Mouse (Mus musculus): Measurements from ENCODE around the gene Srcin1.
A peak's percentile ranks its signal among the peaks of the same experiment; 100 is the strongest.

Gene Srcin1

GRCm38 (mm10) chr11:97534442-97535307 lies 41.3 kb downstream of the Srcin1 start:
- DNase-seq (ENCODE audit: low read depth, low spot score), result no peak

- DNase-seq (ENCODE audit: low read depth, low spot score), result no peak
Observed at GRCm38 (mm10) chr11:97533653-97534052, 42.3 kb downstream of the Srcin1 start.

- no peak for DNase-seq (ENCODE audit: low read depth, low spot score)
Observed at GRCm38 (mm10) chr11:97532950-97533582, 42.9 kb downstream of the Srcin1 start.

DNA sequence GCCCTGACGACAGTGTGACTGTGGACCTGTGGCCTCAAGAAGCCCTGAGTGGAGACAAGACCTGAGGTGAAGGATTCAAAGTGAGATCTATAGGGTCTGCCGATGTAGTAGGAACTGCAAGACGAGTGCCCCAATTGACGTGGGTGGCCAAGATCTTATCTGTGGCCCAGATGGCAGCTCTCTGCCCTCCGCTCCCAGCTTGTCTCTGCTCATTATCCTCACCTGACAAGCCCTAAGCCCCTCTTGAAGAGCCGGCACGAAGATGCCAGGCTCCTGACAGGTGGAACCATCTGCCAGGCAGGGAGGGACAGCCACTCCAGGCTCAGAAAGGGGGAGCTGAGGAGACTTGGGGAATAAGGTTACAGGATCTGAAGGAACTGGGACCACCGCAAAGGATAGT lies 43.6 kb downstream of the Srcin1 start:
- DNase-seq (ENCODE audit: low read depth, low spot score), result no peak

- DNase-seq (ENCODE audit: low read depth, low spot score), result peak; percentile 88
Observed at GRCm38 (mm10) chr11:97531381-97532260, 44.4 kb downstream of the Srcin1 start.

DNA sequence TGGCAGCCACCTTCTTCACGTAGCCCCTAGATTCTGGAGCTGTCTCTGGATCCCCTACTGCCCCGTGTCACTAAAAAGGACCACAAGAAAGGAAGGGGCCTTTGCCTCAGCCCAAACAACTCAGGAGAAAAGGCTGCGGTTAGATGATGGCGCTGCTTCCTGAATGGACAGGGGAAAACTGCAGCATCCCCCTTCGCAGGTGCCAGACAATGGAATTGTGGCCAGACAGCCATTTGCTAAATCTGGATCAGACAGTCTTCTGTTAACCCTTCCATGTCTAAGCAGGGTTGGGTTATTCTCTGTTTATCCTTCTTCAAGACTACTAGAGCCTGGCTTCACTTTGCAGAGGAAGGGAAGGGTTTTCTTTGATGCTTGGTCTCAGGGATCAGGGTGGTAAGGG lies 45.0 kb downstream of the Srcin1 start:
- no peak for DNase-seq (ENCODE audit: low read depth, low spot score)

DNA sequence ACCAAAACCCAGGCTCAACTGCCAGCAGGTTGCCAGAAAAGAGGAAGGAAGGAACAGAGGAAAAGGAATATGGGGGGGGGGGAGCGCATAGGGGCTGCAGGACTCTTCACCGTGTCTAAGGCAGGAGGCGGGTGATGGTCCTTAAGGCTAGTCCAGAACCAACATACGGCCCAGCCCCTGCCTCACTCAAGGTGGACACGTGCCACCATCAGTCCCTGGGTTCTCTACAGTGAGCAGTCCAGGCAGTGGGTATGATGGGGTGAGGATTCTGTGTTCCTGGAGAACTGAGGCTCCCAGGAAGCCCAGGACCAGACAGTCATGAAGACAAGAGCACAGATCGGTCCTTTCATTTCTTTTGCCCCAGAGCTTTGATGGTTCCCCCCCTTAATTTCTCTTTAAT lies 45.9 kb downstream of the Srcin1 start:
- DNase-seq (ENCODE audit: low read depth, low spot score), result no peak

- DNase-seq (ENCODE audit: low read depth, low spot score), result no peak
Observed at GRCm38 (mm10) chr11:97528282-97528808, 47.6 kb downstream of the Srcin1 start.

- no peak for DNase-seq (ENCODE audit: low read depth, low spot score)
Observed at GRCm38 (mm10) chr11:97525313-97525712, 50.7 kb downstream of the Srcin1 start.

- DNase-seq (ENCODE audit: low read depth, low spot score), result no peak
Observed at GRCm38 (mm10) chr11:97524306-97524705, 51.7 kb downstream of the Srcin1 start.

DNA sequence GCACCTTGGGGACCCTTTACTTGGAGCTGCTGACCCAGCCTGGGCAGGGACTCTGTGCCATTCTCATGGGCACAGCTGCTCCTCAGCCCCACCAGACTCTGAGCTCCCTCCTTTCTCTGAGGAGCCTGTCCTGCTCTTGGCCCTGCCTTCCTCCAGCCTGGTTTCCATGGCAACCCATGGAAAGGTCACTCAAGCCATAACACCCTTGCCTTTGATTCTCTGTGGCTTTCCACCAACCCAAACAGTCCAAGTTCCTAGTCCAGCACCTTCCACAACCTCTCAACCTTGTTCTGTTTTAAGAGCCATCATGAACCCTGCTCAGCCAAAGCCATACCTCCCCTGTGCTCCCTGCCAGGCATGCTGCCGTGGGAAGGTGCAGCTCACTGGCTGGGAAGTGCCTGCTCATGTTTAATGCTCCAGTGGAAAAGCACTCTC lies 52.1 kb downstream of the Srcin1 start:
- DNase-seq (ENCODE audit: low read depth, low spot score), result no peak

- DNase-seq (ENCODE audit: low read depth, low spot score), result no peak
Observed at GRCm38 (mm10) chr11:97523107-97523506, 52.9 kb downstream of the Srcin1 start.

GRCm38 (mm10) chr11:97521741-97522474 lies 54.1 kb downstream of the Srcin1 start:
- no peak for DNase-seq (ENCODE audit: low read depth, low spot score)

DNA sequence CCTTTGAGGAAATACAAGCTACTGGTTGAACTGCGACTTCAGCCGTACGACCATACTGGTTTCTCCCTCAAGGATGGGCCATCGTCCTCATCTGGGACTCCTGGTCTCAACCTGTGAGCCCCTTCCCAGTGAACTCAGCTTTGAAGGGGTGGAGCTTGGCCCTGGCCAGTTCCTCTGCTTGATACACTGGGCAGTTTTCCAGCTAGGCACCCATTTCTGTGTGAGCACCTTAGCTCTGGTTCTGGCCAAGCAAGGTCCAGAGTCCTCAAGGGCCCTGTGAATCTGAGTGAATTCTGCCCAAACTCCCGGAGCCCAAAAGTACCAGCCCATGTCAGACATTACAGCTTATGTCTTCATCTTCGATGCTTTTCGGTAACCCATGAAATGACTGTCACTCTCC lies 55.4 kb downstream of the Srcin1 start:
- DNase-seq (ENCODE audit: low read depth, low spot score), result no peak

DNA sequence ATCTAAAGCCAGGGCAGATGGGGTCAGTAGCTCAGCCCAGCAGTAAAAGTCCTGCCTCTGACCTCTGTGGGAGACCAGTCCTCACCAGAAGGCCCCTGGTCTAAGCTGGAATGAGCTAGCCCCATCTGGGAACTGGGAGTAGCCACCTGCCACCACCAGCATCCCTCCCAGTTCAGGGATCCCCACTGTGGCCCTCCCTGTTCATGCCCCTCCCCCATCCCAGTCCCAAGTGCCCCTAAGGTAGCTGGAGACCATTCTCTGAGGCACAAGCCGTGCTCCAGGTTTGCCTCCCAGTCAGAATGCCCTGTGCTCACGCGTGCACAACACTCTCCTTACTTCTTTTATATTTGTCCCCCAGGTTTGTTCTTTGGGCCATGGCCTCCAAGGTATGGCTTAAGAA lies 62.9 kb downstream of the Srcin1 start:
- no peak for DNase-seq (ENCODE audit: low read depth, low spot score)

- no peak for DNase-seq (ENCODE audit: low read depth, low spot score)
Observed at GRCm38 (mm10) chr11:97512511-97512910, 63.5 kb downstream of the Srcin1 start.

- peak; percentile 77 for DNase-seq (ENCODE audit: low read depth, low spot score)
Observed at GRCm38 (mm10) chr11:97511661-97512369, 64.2 kb downstream of the Srcin1 start.

DNA sequence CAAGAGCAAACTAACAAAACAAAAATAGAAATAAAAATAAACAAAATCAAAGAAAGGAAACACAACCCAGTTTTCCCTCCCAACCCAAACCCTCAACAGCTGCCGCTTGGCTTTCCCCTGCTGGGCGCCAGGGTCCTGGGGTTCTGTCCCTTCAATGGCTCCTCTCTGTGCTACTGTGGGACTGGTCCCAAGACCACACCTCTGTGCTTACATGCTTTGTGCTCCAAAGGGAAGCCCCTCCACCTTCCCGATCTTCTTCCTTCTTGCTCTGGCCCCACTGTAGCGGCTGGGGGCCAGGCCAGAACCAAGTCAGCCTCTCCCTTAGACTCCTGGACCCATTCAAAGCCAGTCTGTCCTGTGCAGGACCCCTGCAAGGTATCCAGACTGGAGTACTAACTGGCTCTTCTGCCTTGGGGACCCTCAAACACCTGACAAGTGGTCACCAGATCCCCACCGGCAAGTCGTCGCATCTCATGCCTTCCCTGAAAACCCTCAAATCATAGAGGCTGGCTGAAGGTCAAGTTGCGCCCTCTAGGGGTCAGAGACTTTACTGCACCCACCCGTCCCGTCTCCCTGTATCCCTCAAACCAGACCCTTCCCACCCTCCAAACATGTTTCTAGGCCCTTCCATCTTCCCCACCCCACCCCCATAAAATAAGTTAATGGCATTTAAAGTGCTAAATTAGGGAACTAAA lies 64.9 kb downstream of the Srcin1 start:
- DNase-seq (ENCODE audit: low read depth, low spot score), result peak; percentile 84

DNA sequence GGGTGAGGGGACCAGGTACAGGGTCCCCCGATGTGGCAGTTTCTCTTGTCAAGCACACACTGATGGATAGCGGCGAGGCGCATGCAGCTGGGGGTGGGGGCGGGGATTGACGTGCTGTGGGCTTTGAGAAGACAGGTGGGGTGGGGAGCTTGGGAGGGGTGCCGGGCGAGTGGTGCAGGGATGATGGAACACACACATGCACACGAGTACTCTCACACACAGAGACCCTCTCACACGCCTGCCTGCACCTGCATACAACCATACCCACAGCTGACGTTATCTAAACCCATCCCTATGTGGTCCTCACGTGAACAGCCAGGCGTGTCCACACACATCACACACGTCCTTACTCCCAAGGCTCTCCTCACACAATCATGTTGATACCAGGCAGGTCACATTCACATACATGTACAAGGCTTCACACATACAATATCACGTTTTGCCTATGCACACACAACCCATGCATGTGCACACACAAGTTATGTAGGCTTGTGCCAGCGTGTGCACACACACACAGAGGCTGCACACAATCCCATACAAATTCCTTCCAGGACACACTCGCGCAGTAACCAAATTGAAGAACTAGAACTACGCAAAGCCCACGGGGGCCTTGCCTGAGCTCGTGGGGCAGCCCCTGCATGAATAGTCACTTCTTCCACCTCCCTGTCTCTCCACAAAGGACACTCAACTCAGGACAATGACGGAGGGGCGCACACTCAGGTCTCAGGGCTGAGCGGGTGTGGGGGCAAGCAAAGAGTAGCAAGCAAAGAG lies 66.1 kb downstream of the Srcin1 start:
- no peak for DNase-seq (ENCODE audit: low read depth, low spot score)

All from WW6 (cell line).